Mouse (Mus musculus) megakaryocyte, embryonic 14.5 days (primary cell): Measurements from ENCODE around the gene Tmbim6.

Source experiments
- FLI1 ChIP-seq: IDR thresholded peaks from 2 replicates; pipeline ENCODE4 v1.6.1; 2012; ENCODE audit warnings: low read length, inconsistent platforms, mixed read lengths
- GATA1 ChIP-seq: IDR thresholded peaks from 3 replicates; pipeline ENCODE4 v1.6.1; 2012; ENCODE audit warnings: mixed read lengths, low read length, inconsistent platforms, borderline replicate concordance

DNA sequence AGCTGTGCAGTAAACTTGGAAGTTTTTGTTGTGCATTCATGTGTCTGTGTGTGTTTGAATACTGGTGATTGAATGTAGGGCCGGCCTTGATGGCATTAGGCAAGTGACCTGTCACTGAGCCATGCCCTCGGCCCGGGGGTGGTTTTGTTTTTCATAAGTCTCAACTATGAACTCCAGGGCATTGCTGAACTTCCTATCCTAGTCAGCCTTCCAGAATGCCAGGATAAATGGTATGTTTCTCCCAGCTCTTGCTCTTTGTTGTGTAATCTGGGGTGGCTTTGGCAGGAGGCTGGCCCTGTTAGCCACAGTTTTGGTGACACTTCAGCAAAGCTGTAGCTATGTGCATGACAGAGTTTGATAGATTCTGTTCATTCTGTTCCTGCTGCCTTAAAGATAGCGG, 4.2 kb downstream of the Tmbim6 start:
- TF ChIP-seq GATA1, result no peak
- no peak for TF ChIP-seq FLI1
